Mouse (Mus musculus) ES-Bruce4 (cell line): ENCODE measurements around the gene Fkbp5. TPM values are rescaled to one million over a fixed set of nuclear protein-coding genes. Genes with fewer than 3 reads are reported as not detected.

Experiments used
- H3K27ac ChIP-seq: 2 replicates; pipeline ENCODE4 v1.5.1; 2012; ENCODE audit warnings: low read length, inconsistent platforms; ENCODE audit not compliant: insufficient read depth
- H3K27me3 ChIP-seq: 2 replicates; pipeline ENCODE4 v1.6.1; 2012; ENCODE audit warnings: mild to moderate bottlenecking, low read length, inconsistent platforms; ENCODE audit not compliant: control insufficient read depth, poor library complexity, insufficient read depth, severe bottlenecking
- H3K36me3 ChIP-seq: 2 replicates; pipeline ENCODE4 v1.6.1; 2012; ENCODE audit warnings: inconsistent platforms, mild to moderate bottlenecking, low read length, moderate library complexity; ENCODE audit not compliant: control insufficient read depth, poor library complexity, insufficient read depth, severe bottlenecking
- H3K4me1 ChIP-seq: one replicate; pipeline ENCODE4 v1.8.1; 2011; ENCODE audit warnings: low read length; ENCODE audit not compliant: control insufficient read depth, insufficient read depth
- H3K4me3 ChIP-seq: 2 replicates; pipeline ENCODE4 v1.5.1; 2011; ENCODE audit warnings: low read depth, mild to moderate bottlenecking, low read length
- H3K9ac ChIP-seq: 2 replicates; pipeline ENCODE4 v1.6.1; 2012; ENCODE audit warnings: low read depth, mild to moderate bottlenecking, inconsistent platforms; ENCODE audit not compliant: poor library complexity, severe bottlenecking
- H3K9me3 ChIP-seq: replicated peaks from 2 replicates; pipeline ENCODE4 v1.6.1; 2012; ENCODE audit warnings: mild to moderate bottlenecking, low read length, inconsistent platforms; ENCODE audit not compliant: control insufficient read depth, poor library complexity, insufficient read depth, severe bottlenecking
- CTCF ChIP-seq: IDR thresholded peaks from one replicate; pipeline ENCODE4 v1.8.1; 2011; ENCODE audit warnings: low read depth, low read length
- EP300 ChIP-seq: IDR thresholded peaks from 2 replicates; pipeline ENCODE4 v1.6.1; 2011; ENCODE audit warnings: low read depth, low read length; ENCODE audit not compliant: insufficient read depth
- POLR2A ChIP-seq: IDR thresholded peaks from one replicate; pipeline ENCODE4 v1.8.1; 2011; ENCODE audit warnings: low read length; ENCODE audit not compliant: insufficient read depth
- polyA plus RNA-seq: library from polyadenylated mRNA; stranded (reverse); fragments of >200 nt; gene quantifications from 2 replicates; pipeline ENCODE4 v1.2.4, GENCODE M21; 2011; ENCODE audit warnings: low read depth; ENCODE audit not compliant: missing spikeins, insufficient read depth, insufficient read length

Gene Fkbp5
- polyA plus RNA-seq, 1 experiment: 67.1 TPM

DNA sequence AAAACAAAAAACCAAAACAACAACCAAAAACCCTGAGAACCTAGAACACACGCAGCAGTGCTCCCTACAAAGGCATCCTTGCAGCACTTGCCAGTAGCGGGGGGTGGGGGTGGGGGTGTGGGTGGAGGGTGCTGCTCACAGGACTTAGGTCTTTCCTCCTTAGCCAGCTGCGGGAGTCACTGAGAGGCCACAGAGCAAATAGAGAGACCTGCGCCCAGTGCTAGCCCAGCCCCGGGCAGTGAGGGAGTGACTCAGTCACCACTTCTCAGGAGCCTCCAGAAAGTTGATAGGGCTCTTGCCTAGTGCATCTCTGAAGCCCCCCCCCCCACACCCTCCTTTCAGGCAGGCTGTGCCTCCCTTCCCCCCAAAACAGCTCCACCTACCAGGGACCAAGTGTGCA is 148.3 kb downstream of the Fkbp5 start:
- no peaks in the 10 kb centered on the region for H3K4me1 ChIP-seq
- H3K9ac ChIP-seq: no peak overlapping the region
- H3K27me3 ChIP-seq: 0 out of 2 replicates have a peak, but pooled peaks cover 6% of the 10 kb centered on the region
- H3K9me3 ChIP-seq: no peaks in the 10 kb centered on the region
- H3K4me3 ChIP-seq: no peak overlapping the region
- H3K27ac ChIP-seq: no peak overlapping the region
- TF ChIP-seq CTCF (no peak), EP300 (no peak), POLR2A (no peak)
- no peaks in the 10 kb centered on the region for H3K36me3 ChIP-seq

- Histone ChIP-seq H3K36me3 (no peaks in the 10 kb centered on the region), H3K27me3 (0 out of 2 replicates have a peak, but pooled peaks cover 6% of the 10 kb centered on the region)
- 0 out of 2 replicates have a peak, but pooled peaks have one; percentile 23 for TF ChIP-seq EP300
- peak; percentile 92 for TF ChIP-seq CTCF
- no peak for TF ChIP-seq POLR2A
These were observed 148.9 kb downstream of the Fkbp5 start for GRCm38 (mm10) chr17:28368449-28368848.

GRCm38 (mm10) chr17:28365122-28365521 is 152.2 kb downstream of the Fkbp5 start, which contains the start of gene Tulp1:
Gene Tulp1, minus strand, starts transcription at chr17:28365222.
- Histone ChIP-seq H3K27ac (no peak within 1 kb of the TSS), H3K9me3 (no peaks in the 10 kb centered on the region), H3K36me3 (no peaks in the 10 kb centered on the region), H3K27me3 (0 out of 2 replicates have a peak, but pooled peaks cover 6% of the 10 kb centered on the region), H3K4me1 (peaks cover 2% of the 10 kb centered on the region), H3K4me3 (peak within 1 kb of the TSS; percentile 42), H3K9ac (peak within 1 kb of the TSS; percentile 58)
- TF ChIP-seq CTCF (no peak), POLR2A (no peak), EP300 (no peak)

More at GRCm38 (mm10) chr17:28368449-28368848, 148.9 kb downstream of the Fkbp5 start:
- H3K9ac ChIP-seq: no peak overlapping the region
- no peaks in the 10 kb centered on the region for H3K4me1 ChIP-seq
- H3K27ac ChIP-seq: no peak overlapping the region
- no peak overlapping the region for H3K4me3 ChIP-seq
- H3K9me3 ChIP-seq: no peaks in the 10 kb centered on the region

- Histone ChIP-seq H3K36me3 (no peaks in the 10 kb centered on the region), H3K27ac (no peak overlapping the region), H3K4me1 (peaks cover 2% of the 10 kb centered on the region), H3K4me3 (peak overlapping the region; percentile 42; the same call in 1 of the 2 replicates), H3K9ac (peak overlapping the region; percentile 35; the same call in 1 of the 2 replicates), H3K9me3 (no peaks in the 10 kb centered on the region), H3K27me3 (0 out of 2 replicates have a peak, but pooled peaks cover 6% of the 10 kb centered on the region)
- TF ChIP-seq EP300: no peak
- TF ChIP-seq CTCF: no peak
- TF ChIP-seq POLR2A: no peak
These were observed 153.8 kb downstream of the Fkbp5 start for GRCm38 (mm10) chr17:28363507-28363906.

DNA sequence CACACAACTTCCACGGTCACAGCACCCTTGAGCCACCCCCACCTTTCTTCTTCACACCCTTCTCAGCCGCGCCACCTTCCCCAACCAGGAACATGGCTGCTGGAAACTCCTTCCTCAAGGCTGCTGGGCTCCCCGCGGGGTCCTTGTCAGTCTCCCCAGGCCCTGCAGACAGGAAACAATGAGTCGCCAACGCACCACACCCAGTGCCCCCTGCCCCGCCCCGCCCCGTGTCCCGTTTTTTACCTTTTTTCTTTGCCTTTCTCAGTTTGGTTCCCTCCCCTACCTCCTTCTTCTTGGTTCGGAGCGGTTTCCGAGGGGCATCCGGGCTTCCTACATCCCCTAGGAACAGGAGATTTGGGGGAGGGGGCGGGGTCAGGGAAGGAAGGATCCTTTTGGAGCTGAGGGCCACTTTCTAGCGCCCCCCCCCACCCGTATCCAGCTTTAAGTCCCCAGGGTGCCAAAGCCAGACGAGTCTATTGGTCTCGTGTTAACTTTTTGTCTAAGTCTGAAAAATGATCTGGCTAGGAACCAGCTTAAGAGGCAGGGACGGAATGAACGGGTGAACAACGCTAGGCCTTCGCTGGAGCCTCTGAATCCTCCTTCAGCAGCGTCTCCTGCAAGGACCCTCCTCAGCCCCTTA is 154.6 kb downstream of the Fkbp5 start:
- H3K4me1 ChIP-seq: peaks cover 2% of the 10 kb centered on the region
- 0 out of 2 replicates have a peak, but pooled peaks have one; percentile 32 for TF ChIP-seq EP300
- no peak for TF ChIP-seq POLR2A
- TF ChIP-seq CTCF: no peak
- H3K4me3 ChIP-seq: peak overlapping the region; percentile 64
- no peak overlapping the region for H3K27ac ChIP-seq
- H3K9ac ChIP-seq: peak overlapping the region; percentile 35
- 0 out of 2 replicates have a peak, but pooled peaks cover 6% of the 10 kb centered on the region for H3K27me3 ChIP-seq
- no peaks in the 10 kb centered on the region for H3K9me3 ChIP-seq
- H3K36me3 ChIP-seq: no peaks in the 10 kb centered on the region

DNA sequence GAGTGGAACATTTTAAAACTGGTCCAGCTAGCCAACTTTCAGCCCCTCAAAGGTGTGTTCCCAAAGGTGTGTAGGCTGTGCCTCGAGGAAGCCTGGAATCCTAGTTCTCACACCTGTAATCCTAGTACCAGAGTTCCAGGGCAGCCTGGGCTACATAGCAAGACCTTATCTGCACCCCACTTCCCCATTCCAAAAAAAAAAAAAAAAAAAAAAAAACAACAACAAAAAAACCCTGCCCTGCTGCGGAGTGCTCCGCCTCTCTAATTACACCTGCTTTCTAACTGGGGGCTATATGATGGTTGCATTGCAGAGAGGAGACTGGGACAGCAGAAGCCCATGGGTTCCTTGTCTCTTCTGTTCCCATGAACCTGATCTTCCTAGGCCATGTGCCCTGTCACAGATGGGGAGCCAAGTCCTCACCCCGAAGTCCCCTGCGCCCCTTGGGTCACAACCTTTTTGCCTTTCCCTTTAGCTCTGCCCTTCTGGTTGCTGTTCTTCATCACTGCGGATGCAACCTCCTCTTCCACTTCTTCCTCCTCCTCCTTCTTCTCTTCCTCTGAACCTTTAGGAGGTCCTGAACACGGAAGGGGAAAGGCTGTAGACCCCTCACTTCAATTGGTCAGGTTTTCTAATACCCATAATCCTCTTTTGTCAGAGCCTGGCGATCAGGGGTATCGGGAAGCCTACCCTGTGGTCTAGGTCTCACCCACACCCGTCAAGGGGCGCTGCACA is 155.2 kb downstream of the Fkbp5 start:
- Histone ChIP-seq H3K9ac (peak overlapping the region; percentile 35), H3K27ac (no peak overlapping the region)

More for the DNA sequence above, 155.2 kb downstream of the Fkbp5 start:
- no peak for TF ChIP-seq POLR2A
- no peak for TF ChIP-seq CTCF
- no peak for TF ChIP-seq EP300
- Histone ChIP-seq H3K9me3 (no peaks in the 10 kb centered on the region), H3K4me3 (peak overlapping the region; percentile 64), H3K36me3 (no peaks in the 10 kb centered on the region), H3K4me1 (peaks cover 2% of the 10 kb centered on the region), H3K27me3 (0 out of 2 replicates have a peak, but pooled peaks cover 6% of the 10 kb centered on the region)
